Mouse (Mus musculus) erythroblast, embryonic 14.5 days (primary cell): ENCODE measurements around the gene Kcnma1. TPM values are rescaled to one million over a fixed set of nuclear protein-coding genes. Genes with fewer than 3 reads are reported as not detected.

ENCODE experiments used
- H3K27me3 ChIP-seq: 2 replicates; pipeline ENCODE4 v1.6.1; 2012; ENCODE audit warnings: inconsistent platforms; ENCODE audit not compliant: control insufficient read depth
- H3K36me3 ChIP-seq: 2 replicates; pipeline ENCODE4 v1.6.1; 2012; ENCODE audit warnings: mild to moderate bottlenecking, inconsistent platforms; ENCODE audit not compliant: control insufficient read depth
- H3K4me1 ChIP-seq: 2 replicates; pipeline ENCODE4 v1.6.1; 2012; ENCODE audit warnings: inconsistent platforms; ENCODE audit not compliant: control insufficient read depth
- H3K4me3 ChIP-seq: replicated peaks from 2 replicates; pipeline ENCODE3; 2012; ENCODE audit warnings: moderate library complexity, mild to moderate bottlenecking, inconsistent platforms
- H3K9me3 ChIP-seq: 2 replicates; pipeline ENCODE4 v1.6.1; 2012; ENCODE audit warnings: low read length, inconsistent platforms, mixed read lengths; ENCODE audit not compliant: control insufficient read depth
- GATA1 ChIP-seq: IDR thresholded peaks from 2 replicates; pipeline ENCODE4 v1.6.1; 2012; ENCODE audit warnings: low read length, inconsistent platforms, mixed read lengths
- TAL1 ChIP-seq: IDR thresholded peaks from 3 replicates; pipeline ENCODE4 v1.6.1; 2012; ENCODE audit warnings: low read length, inconsistent platforms, mixed read lengths
- polyA plus RNA-seq: library from polyadenylated mRNA; stranded (reverse); fragments of >175 nt; gene quantifications from 2 replicates; pipeline ENCODE4 v1.2.3, GENCODE M21; 2012

Gene Kcnma1
- polyA plus RNA-seq, 1 experiment = not detected

GRCm38 (mm10) chr14:23651682-23652081, 362.6 kb downstream of the Kcnma1 start:
- TF ChIP-seq TAL1 = no peak
- no peak for TF ChIP-seq GATA1
- no peaks in the 10 kb centered on the region for H3K4me1 ChIP-seq
- no peaks in the 10 kb centered on the region for H3K27me3 ChIP-seq
- no peak overlapping the region for H3K4me3 ChIP-seq
- H3K9me3 ChIP-seq = no peaks in the 10 kb centered on the region
- no peaks in the 10 kb centered on the region for H3K36me3 ChIP-seq

GRCm38 (mm10) chr14:23650126-23650525, 364.2 kb downstream of the Kcnma1 start:
- H3K4me1 ChIP-seq = no peaks in the 10 kb centered on the region
- H3K4me3 ChIP-seq = no peak overlapping the region
- no peaks in the 10 kb centered on the region for H3K27me3 ChIP-seq
- no peaks in the 10 kb centered on the region for H3K36me3 ChIP-seq
- no peaks in the 10 kb centered on the region for H3K9me3 ChIP-seq
- TF ChIP-seq GATA1 (no peak), TAL1 (no peak)

- no peak overlapping the region for H3K4me3 ChIP-seq
- H3K4me1 ChIP-seq = no peaks in the 10 kb centered on the region
- TF ChIP-seq GATA1 (no peak), TAL1 (no peak)
- H3K36me3 ChIP-seq = no peaks in the 10 kb centered on the region
- no peaks in the 10 kb centered on the region for H3K27me3 ChIP-seq
- H3K9me3 ChIP-seq = no peaks in the 10 kb centered on the region
Measured at GRCm38 (mm10) chr14:23645361-23646063, 368.8 kb downstream of the Kcnma1 start.

- Histone ChIP-seq H3K27me3 (no peaks in the 10 kb centered on the region), H3K4me3 (no peak overlapping the region), H3K9me3 (no peaks in the 10 kb centered on the region), H3K4me1 (no peaks in the 10 kb centered on the region), H3K36me3 (no peaks in the 10 kb centered on the region)
- TF ChIP-seq GATA1 = no peak
- TF ChIP-seq TAL1 = no peak
Measured at GRCm38 (mm10) chr14:23643162-23643561, 371.1 kb downstream of the Kcnma1 start.

- no peak for TF ChIP-seq TAL1
- TF ChIP-seq GATA1 = no peak
- no peaks in the 10 kb centered on the region for H3K36me3 ChIP-seq
- no peaks in the 10 kb centered on the region for H3K4me1 ChIP-seq
- no peaks in the 10 kb centered on the region for H3K9me3 ChIP-seq
- H3K4me3 ChIP-seq = no peak overlapping the region
- H3K27me3 ChIP-seq = no peaks in the 10 kb centered on the region
Measured at GRCm38 (mm10) chr14:23640665-23641064, 373.6 kb downstream of the Kcnma1 start.

GRCm38 (mm10) chr14:23638078-23638695, 376.1 kb downstream of the Kcnma1 start:
- H3K9me3 ChIP-seq = no peaks in the 10 kb centered on the region
- H3K36me3 ChIP-seq = no peaks in the 10 kb centered on the region
- TF ChIP-seq TAL1 = no peak
- TF ChIP-seq GATA1 = no peak
- no peaks in the 10 kb centered on the region for H3K27me3 ChIP-seq
- H3K4me3 ChIP-seq = no peak overlapping the region
- no peaks in the 10 kb centered on the region for H3K4me1 ChIP-seq

GRCm38 (mm10) chr14:23635903-23636302, 378.4 kb downstream of the Kcnma1 start:
- TF ChIP-seq GATA1 (no peak), TAL1 (no peak)
- Histone ChIP-seq H3K4me3 (no peak overlapping the region), H3K4me1 (no peaks in the 10 kb centered on the region), H3K9me3 (no peaks in the 10 kb centered on the region), H3K36me3 (no peaks in the 10 kb centered on the region), H3K27me3 (no peaks in the 10 kb centered on the region)

GRCm38 (mm10) chr14:23633011-23633595, 381.2 kb downstream of the Kcnma1 start:
- no peaks in the 10 kb centered on the region for H3K9me3 ChIP-seq
- H3K4me1 ChIP-seq = no peaks in the 10 kb centered on the region
- H3K4me3 ChIP-seq = no peak overlapping the region
- TF ChIP-seq TAL1 (no peak), GATA1 (no peak)
- no peaks in the 10 kb centered on the region for H3K36me3 ChIP-seq
- H3K27me3 ChIP-seq = no peaks in the 10 kb centered on the region

GRCm38 (mm10) chr14:23626925-23627324, 387.4 kb downstream of the Kcnma1 start:
- H3K4me3 ChIP-seq = no peak overlapping the region
- H3K36me3 ChIP-seq = no peaks in the 10 kb centered on the region
- H3K4me1 ChIP-seq = no peaks in the 10 kb centered on the region
- TF ChIP-seq GATA1 = no peak
- H3K27me3 ChIP-seq = no peaks in the 10 kb centered on the region
- no peaks in the 10 kb centered on the region for H3K9me3 ChIP-seq
